18 mouse cellular contexts compared by ENCODE assay signal in the genomic region with DNA sequence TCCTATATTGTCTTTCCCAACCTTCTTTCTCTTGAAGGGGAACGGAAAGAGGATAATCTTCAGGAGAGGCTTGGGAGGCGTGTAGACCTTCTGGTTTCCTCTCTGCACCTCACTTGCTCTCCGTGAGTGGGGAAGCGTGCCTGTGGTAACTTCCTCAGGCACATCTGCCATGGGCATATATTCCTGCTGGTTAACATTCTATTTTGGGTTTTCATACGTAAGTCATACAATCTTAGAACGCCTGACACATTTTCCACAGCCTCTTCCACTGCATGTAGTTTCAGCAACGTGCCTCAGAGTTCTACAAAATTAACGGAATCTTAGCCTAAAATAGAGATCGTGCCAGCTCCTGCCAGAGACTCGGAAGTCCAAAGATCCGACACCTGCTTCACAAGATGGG. TPM values are rescaled to one million over a fixed set of nuclear protein-coding genes. Genes with fewer than 3 reads are reported as not detected.
"Had no signal": no experiment of that assay in that cellular context is flagged by ENCODE, and none has a peak within 500 bp of the region (broad histone marks: within the 10 kb centered on the region; RNA-seq: fewer than 3 reads in every experiment).

No protein-coding gene starts in this region.

- H3K27ac ChIP-seq: liver, embryonic 13.5 days; stomach, embryonic 15.5 days had no signal

- DNase-seq: kidney, adult 18-20 months; kidney, adult 9 months; kidney, postnatal 14 days; kidney, postnatal 4 days; liver, embryonic 13.5 days; lung, adult 2 months; lung, postnatal 14 days; lung, postnatal 4 days; midbrain, embryonic 14.5 days; right cerebral cortex, adult 18-20 months; right cerebral cortex, postnatal 14 days; spleen, adult 18-20 months; thymus, adult 18-20 months; thymus, postnatal 14 days; thymus, postnatal 4 days had no signal

- H3K4me3 ChIP-seq: liver, embryonic 13.5 days; stomach, embryonic 15.5 days had no signal

RNA-seq across cellular contexts. Expression of gene 1700007K13Rik, which starts 30.7 kb away (rescaled TPM):
- total RNA-seq: megakaryocyte progenitor cell, adult 5-6 weeks; megakaryocyte-erythroid progenitor cell, adult 5-6 weeks had no signal
